Mouse (Mus musculus) heart, embryonic 14.5 days (tissue): Measurements from ENCODE around the gene Flt3l. TPM values are rescaled to one million over a fixed set of nuclear protein-coding genes. Genes with fewer than 3 reads are reported as not detected.
A peak's percentile ranks its signal among the peaks of the same experiment; 100 is the strongest.
"Not testable (repeated sequence)": the region's sequence is repeated elsewhere in the genome, so short reads cannot be mapped to it uniquely, and the experiment has no call there.

Experiments used
- ATAC-seq: fragments of 200-750 bp; cut with Nextera tagmentation; 2 replicates; pipeline ENCODE4 v1.8.0; 2017; ENCODE audit warnings: low read depth, moderate TSS enrichment; ENCODE audit not compliant: insufficient number of reproducible peaks, insufficient read depth, low FRiP score
- H3K27ac ChIP-seq, 2 experiments: fragments of 200-500 bp in 1 of 2; fragments of 300-500 bp in 1 of 2; sonication (generic) in 1 of 2; replicated peaks in 1 of 2; 2 replicates each; pipeline ENCODE4 v1.5.1; 2012 to 2014; ENCODE audit warnings: low read depth in 2 of 2, low read length in 2 of 2, control low read depth in 1 of 2, mild to moderate bottlenecking in 1 of 2, mixed read lengths in 1 of 2; ENCODE audit not compliant: control insufficient read depth in 1 of 2, insufficient read depth in 1 of 2
- H3K27me3 ChIP-seq: fragments of 300-500 bp; sonication (generic); 2 replicates; pipeline ENCODE4 v1.6.1; 2014; ENCODE audit warnings: mild to moderate bottlenecking, low read length, control low read depth; ENCODE audit not compliant: control insufficient read depth, insufficient read depth
- H3K36me3 ChIP-seq: fragments of 300-500 bp; sonication (generic); 2 replicates; pipeline ENCODE4 v1.6.1; 2014; ENCODE audit warnings: mild to moderate bottlenecking, control low read depth, low read length, mixed read lengths; ENCODE audit not compliant: control insufficient read depth, insufficient read depth
- H3K4me1 ChIP-seq, 2 experiments: fragments of 200-500 bp in 1 of 2; fragments of 300-500 bp in 1 of 2; sonication (generic) in 1 of 2; 2 replicates each; pipeline ENCODE4 v1.6.1; 2012 to 2014; ENCODE audit warnings: low read length in 2 of 2, control low read depth in 1 of 2, mixed read lengths in 1 of 2; ENCODE audit not compliant: control insufficient read depth in 2 of 2, insufficient read depth in 2 of 2
- H3K4me2 ChIP-seq: fragments of 300-500 bp; sonication (generic); 2 replicates; pipeline ENCODE4 v1.6.1; 2014; ENCODE audit warnings: mild to moderate bottlenecking, low read length
- H3K4me3 ChIP-seq, 2 experiments: fragments of 200-500 bp in 1 of 2; fragments of 300-500 bp in 1 of 2; sonication (generic) in 1 of 2; 2 replicates each; pipeline ENCODE4 v1.5.1; 2012 to 2014; ENCODE audit warnings: low read length in 2 of 2, mild to moderate bottlenecking in 2 of 2, control low read depth in 1 of 2, low read depth in 1 of 2, moderate library complexity in 1 of 2; ENCODE audit not compliant: control insufficient read depth in 1 of 2, insufficient read depth in 1 of 2
- H3K9ac ChIP-seq: fragments of 300-500 bp; sonication (generic); 2 replicates; pipeline ENCODE4 v1.6.1; 2014; ENCODE audit warnings: mild to moderate bottlenecking, low read length
- H3K9me3 ChIP-seq: fragments of 300-500 bp; sonication (generic); 2 replicates; pipeline ENCODE4 v1.6.1; 2016; ENCODE audit warnings: low read length, control low read depth; ENCODE audit not compliant: control insufficient read depth
- WGBS: fragments of 180-500 bp; shearing (Covaris S2); extraction: QIAGEN DNeasy Blood & Tissue Kit; methylation state at CpG from one replicate; pipeline ENCODE4 v1.1.7; 2014; 5-methylcytosine and 5-hydroxymethylcytosine counted together
- polyA plus RNA-seq: library from polyadenylated mRNA; unstranded; fragments of >200 nt; fragmentation: Nextera tagmentation; extraction: Ambion mirVana; gene quantifications from 2 replicates; pipeline ENCODE4 v1.2.1, GENCODE M21; 2014

Flt3l gene
- polyA plus RNA-seq, 1 experiment from 2014 or later: 1.3 TPM

DNA sequence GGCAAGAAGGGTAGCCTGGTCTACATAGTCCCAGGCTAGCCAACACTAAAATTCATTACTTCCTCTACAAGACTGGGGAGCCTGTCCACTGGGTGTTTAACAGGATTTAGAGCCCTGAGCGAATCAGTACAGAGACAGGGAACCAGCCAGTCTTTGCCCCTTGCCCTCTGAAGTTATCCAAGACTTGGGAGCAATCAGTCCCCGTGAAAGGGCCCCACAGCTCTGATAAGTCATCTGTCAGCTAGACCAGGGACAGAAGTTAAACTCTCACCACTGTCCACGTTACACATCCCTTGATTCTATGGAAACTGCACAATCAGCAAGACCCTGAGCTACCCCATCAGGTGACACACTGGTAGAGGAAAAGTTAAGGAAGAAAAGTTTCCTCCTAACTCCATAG lies 23.7 kb downstream of the Flt3l start:
- no peak overlapping the region for H3K9ac ChIP-seq
- no peak overlapping the region for H3K4me3 ChIP-seq
- no peak overlapping the region for H3K4me2 ChIP-seq
- WGBS: 51% methylated on average over 3 of the region's 3 CpGs
- no peak overlapping the region for H3K27ac ChIP-seq
- peaks cover 4 to 8% of the 10 kb centered on the region in 2 experiments; a peak in 3 of 4 replicates for H3K4me1 ChIP-seq
- ATAC-seq: no peak
- H3K36me3 ChIP-seq: no peaks in the 10 kb centered on the region
- H3K9me3 ChIP-seq: no peaks in the 10 kb centered on the region
- H3K27me3 ChIP-seq: no peaks in the 10 kb centered on the region

DNA sequence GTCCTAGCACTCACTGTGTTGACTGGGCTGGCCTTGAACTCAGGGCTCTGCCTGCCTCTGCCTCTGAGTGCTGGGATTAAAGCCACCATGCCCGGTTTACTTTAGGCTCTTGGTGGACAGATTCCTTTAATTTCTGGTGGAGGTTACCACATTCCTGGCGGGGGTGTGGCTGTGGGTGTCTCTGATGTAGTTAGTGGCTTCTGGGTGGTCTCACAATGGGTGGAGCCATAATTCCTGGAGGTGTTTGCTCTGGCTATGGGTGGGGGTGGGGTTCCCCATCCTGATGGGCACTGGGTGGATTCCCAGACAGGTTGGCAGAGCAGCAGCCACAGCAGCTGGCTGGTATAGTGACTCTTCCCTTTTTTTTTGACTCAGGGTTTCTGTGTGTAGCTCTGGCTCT lies 24.3 kb downstream of the Flt3l start:
- Histone ChIP-seq H3K4me2 (no peak overlapping the region), H3K9me3 (no peaks in the 10 kb centered on the region), H3K9ac (no peak overlapping the region), H3K4me3 (no peak overlapping the region), H3K36me3 (no peaks in the 10 kb centered on the region), H3K4me1 (peaks cover 4 to 8% of the 10 kb centered on the region in 2 experiments; a peak in 3 of 4 replicates), H3K27ac (no peak overlapping the region), H3K27me3 (no peaks in the 10 kb centered on the region)
- no peak for ATAC-seq
- WGBS: 59% methylated on average over 2 of the region's 2 CpGs

DNA sequence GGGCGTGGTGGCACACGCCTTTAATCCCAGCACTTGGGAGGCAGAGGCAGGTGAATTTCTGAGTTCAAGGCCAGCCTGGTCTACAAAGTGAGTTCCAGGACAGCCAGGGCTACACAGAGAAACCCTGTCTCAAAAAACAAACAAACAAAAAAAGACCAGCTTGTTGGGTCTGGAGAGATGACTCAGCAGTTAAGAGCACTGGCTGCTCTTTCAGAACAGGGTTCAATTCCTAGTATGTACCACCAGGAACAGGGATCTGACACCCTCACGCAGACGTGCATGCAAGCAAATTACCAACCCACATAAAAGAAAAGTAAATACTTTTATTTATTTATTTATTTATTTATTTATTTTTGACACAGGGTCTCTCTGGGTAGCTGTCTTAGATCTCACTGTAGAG lies 26.1 kb downstream of the Flt3l start:
- H3K4me3 ChIP-seq, H3K36me3 ChIP-seq, H3K27ac ChIP-seq, ATAC-seq, H3K27me3 ChIP-seq, H3K4me1 ChIP-seq, H3K4me2 ChIP-seq, H3K9me3 ChIP-seq, H3K9ac ChIP-seq: not testable (repeated sequence)
- 88% methylated on average over 4 of the region's 4 CpGs for WGBS

DNA sequence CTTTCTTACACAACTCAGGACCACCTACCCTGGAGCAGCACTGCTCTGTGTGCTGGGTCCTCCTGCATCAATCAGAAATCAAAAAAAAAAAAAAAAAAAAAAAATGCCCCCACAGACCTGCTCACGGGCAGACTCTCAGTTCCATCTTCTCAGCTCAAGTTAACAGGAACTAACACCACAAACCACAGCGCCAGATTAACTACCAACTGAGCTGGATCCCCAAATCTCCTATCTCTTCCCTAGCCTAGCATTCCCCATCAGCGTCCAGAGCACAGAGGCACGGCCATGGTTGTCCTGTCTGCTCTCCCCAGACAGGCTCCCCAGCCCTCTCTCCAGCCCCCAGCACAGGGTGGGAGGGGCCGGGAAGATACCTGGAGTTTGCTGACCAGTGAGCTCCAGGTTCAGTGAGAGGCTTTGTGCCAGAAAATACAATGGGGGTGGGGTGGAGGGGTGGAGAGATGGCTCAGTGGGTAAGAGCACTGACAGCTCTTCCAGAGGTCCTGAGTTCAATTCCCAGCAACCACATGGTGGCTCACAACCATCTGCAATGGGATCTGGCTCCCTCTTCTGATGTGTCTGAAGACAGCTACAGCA lies 29.1 kb downstream of the Flt3l start:
- no peak overlapping the region for H3K4me2 ChIP-seq
- no peaks in the 10 kb centered on the region for H3K9me3 ChIP-seq
- ATAC-seq: no peak
- no peaks in the 10 kb centered on the region for H3K27me3 ChIP-seq
- peaks cover 8 to 12% of the 10 kb centered on the region in 2 experiments for H3K4me1 ChIP-seq
- H3K36me3 ChIP-seq: no peaks in the 10 kb centered on the region
- H3K27ac ChIP-seq: no peak overlapping the region
- WGBS: 46% methylated on average over 5 of the region's 5 CpGs
- no peak overlapping the region for H3K4me3 ChIP-seq
- H3K9ac ChIP-seq: no peak overlapping the region

DNA sequence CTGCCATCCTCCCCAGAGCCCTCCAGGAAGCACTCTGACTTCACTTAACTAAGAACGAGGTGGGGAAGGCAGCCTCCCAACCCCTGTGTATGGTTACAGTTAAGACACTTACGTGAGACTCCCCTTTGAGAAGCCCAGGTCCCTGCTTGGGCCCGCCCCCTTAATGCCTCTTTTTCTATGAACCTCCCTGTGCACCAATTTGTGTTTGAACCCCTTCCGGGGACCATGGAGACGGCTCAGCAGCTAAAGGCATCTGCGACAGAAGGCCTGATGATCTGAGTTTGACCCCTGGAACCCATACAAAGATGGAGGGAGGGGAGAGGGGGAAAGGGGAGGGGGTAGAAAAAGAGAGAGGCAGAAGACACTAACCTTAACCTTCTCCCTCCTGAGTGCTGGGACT lies 29.8 kb downstream of the Flt3l start:
- peaks cover 8 to 12% of the 10 kb centered on the region in 2 experiments for H3K4me1 ChIP-seq
- no peak overlapping the region for H3K27ac ChIP-seq
- no peak overlapping the region for H3K4me2 ChIP-seq
- H3K9ac ChIP-seq: no peak overlapping the region
- 76% methylated on average over 6 of the region's 6 CpGs for WGBS
- no peak for ATAC-seq
- no peaks in the 10 kb centered on the region for H3K36me3 ChIP-seq
- H3K9me3 ChIP-seq: no peaks in the 10 kb centered on the region
- H3K4me3 ChIP-seq: no peak overlapping the region
- no peaks in the 10 kb centered on the region for H3K27me3 ChIP-seq

DNA sequence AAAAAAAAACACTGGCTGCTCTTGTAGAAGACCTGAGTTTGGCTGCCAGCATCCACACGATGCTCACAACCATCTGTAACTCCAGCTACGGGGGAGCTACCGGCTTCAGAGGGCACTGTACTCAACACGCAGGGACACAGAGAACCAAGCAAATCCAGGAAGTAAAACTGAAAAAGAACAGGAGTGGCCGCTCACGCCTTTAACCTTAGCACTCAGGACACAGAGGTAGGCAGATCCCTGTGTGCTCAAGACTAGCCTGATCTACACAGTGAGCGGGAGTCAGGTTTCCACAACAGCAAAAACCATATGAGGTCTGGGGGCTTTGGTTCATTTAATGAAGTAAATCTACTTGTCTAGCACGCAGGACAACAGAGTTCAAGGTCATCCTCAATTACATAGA lies 30.7 kb downstream of the Flt3l start:
- WGBS: 82% methylated on average over 8 of the region's 8 CpGs
- Histone ChIP-seq H3K9me3 (no peaks in the 10 kb centered on the region), H3K27me3 (no peaks in the 10 kb centered on the region), H3K4me3 (no peak overlapping the region), H3K4me1 (peaks cover 8 to 12% of the 10 kb centered on the region in 2 experiments), H3K27ac (no peak overlapping the region), H3K9ac (no peak overlapping the region), H3K4me2 (no peak overlapping the region), H3K36me3 (no peaks in the 10 kb centered on the region)
- no peak for ATAC-seq

DNA sequence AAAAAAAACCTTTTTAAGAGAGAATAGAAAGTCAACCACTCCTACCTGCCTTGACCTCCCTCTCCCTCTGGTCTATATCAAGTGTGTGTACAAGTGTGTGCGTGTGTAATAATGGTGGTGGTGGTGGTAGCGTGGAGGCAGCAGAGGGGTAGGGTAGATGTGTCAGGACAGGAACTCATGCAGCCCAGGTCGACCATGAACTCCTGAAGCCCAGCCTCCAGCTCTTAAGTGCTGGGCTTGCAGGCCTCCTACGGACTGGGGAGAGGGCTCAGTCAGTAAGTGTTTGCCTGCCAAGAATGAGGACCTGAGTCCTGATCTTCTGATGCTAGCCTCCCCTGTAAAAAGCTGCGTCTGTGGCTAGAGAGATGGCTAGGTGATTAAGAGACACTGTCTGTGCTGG lies 31.3 kb downstream of the Flt3l start:
- H3K27ac ChIP-seq: no peak overlapping the region
- peaks cover 8 to 12% of the 10 kb centered on the region in 2 experiments for H3K4me1 ChIP-seq
- H3K36me3 ChIP-seq: no peaks in the 10 kb centered on the region
- no peak for ATAC-seq
- H3K9ac ChIP-seq: no peak overlapping the region
- no peak overlapping the region for H3K4me2 ChIP-seq
- no peak overlapping the region for H3K4me3 ChIP-seq
- H3K9me3 ChIP-seq: no peaks in the 10 kb centered on the region
- 72% methylated on average over 5 of the region's 5 CpGs for WGBS
- no peaks in the 10 kb centered on the region for H3K27me3 ChIP-seq

DNA sequence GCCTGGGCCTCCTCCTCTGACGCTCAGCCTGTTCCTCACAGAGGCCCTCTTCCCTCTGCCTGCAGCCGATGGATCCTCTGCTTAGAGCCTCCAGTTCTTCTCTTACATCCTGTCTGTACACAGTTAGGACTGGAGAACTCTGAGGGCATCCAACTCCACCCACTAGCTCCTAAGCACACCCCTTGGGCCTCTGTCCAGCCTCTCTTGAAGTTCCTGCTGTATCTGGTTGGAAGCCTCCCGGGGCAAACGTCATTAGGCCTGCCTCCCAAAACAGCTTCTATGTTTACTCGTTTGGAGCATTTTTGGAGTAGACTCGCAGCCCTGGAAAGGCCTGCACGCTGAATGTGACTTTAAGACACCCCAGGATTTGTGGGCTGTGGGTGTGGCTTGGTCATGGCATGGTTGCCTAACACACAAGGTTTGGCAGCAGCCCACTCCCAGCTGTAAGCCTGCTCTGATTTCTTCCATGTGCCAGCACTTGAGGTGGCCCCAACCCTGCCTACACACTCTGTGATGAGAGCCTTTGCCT lies 32.5 kb downstream of the Flt3l start, which contains the start of gene Fcgrt:
Fcgrt (minus strand) TSS at position 200 of the 529 bp plus-strand sequence.
- Histone ChIP-seq H3K4me1 (peaks cover 8 to 12% of the 10 kb centered on the region in 2 experiments), H3K4me3 (peak within 1 kb of the TSS; percentile 30 to 49), H3K4me2 (peak within 1 kb of the TSS; percentile 61), H3K9me3 (no peaks in the 10 kb centered on the region), H3K27me3 (no peaks in the 10 kb centered on the region), H3K27ac (peak within 1 kb of the TSS; percentile 83 to 90), H3K36me3 (no peaks in the 10 kb centered on the region), H3K9ac (peak within 1 kb of the TSS; percentile 72)
- peak; percentile 92 for ATAC-seq
- 36% methylated on average over 7 of the region's 7 CpGs for WGBS
